Mouse (Mus musculus) intestine, embryonic 14.5 days (tissue): ENCODE results near the gene Arhgef38. TPM values are rescaled to one million over a fixed set of nuclear protein-coding genes. Genes with fewer than 3 reads are reported as not detected.

Experiments
- ATAC-seq: fragments of 200-750 bp; cut with Nextera tagmentation; replicated peaks from 2 replicates; pipeline ENCODE4 v1.8.0; 2017; ENCODE audit warnings: low read depth, moderate number of reproducible peaks, moderate TSS enrichment, moderate library complexity; ENCODE audit not compliant: low FRiP score, low TSS enrichment
- DNase-seq: peaks from one replicate; pipeline ENCODE4 v3.0.0-alpha.2; 2018; ENCODE audit warnings: low spot score
- H3K27ac ChIP-seq: fragments of 300-500 bp; sonication (generic); 2 replicates; pipeline ENCODE4 v1.5.1; 2014; ENCODE audit warnings: low read depth, mild to moderate bottlenecking, control low read depth
- H3K27me3 ChIP-seq: fragments of 300-500 bp; sonication (generic); replicated peaks from 2 replicates; pipeline ENCODE4 v1.6.1; 2014; ENCODE audit warnings: low read length, control low read depth; ENCODE audit not compliant: control insufficient read depth, insufficient read depth
- H3K36me3 ChIP-seq: fragments of 300-500 bp; sonication (generic); 2 replicates; pipeline ENCODE4 v1.6.1; 2014; ENCODE audit warnings: low read length, control low read depth; ENCODE audit not compliant: control insufficient read depth, insufficient read depth
- H3K4me1 ChIP-seq: fragments of 300-500 bp; sonication (generic); replicated peaks from 2 replicates; pipeline ENCODE4 v1.6.1; 2014; ENCODE audit warnings: low read length, control low read depth, mixed read lengths; ENCODE audit not compliant: control insufficient read depth, insufficient read depth
- H3K4me2 ChIP-seq: fragments of 300-500 bp; sonication (generic); 2 replicates; pipeline ENCODE4 v1.6.1; 2014; ENCODE audit warnings: low read length
- H3K4me3 ChIP-seq: fragments of 300-500 bp; sonication (generic); 2 replicates; pipeline ENCODE4 v1.5.1; 2014; ENCODE audit warnings: low read depth, low read length, control low read depth, mixed read lengths
- H3K9ac ChIP-seq: fragments of 300-500 bp; sonication (generic); 2 replicates; pipeline ENCODE4 v1.6.1; 2014; ENCODE audit warnings: mild to moderate bottlenecking, low read length
- H3K9me3 ChIP-seq: fragments of 300-500 bp; sonication (generic); 2 replicates; pipeline ENCODE4 v1.6.1; 2016; ENCODE audit warnings: low read length, control low read depth; ENCODE audit not compliant: control insufficient read depth
- WGBS: fragments of 180-500 bp; shearing (Covaris S2); extraction: QIAGEN DNeasy Blood & Tissue Kit; methylation state at CpG from one replicate; pipeline ENCODE4 v1.1.7; 2014; 5-methylcytosine and 5-hydroxymethylcytosine counted together
- polyA plus RNA-seq: library from polyadenylated mRNA; unstranded; fragments of >200 nt; fragmentation: Nextera tagmentation; extraction: Ambion mirVana; gene quantifications from 2 replicates; pipeline ENCODE4 v1.2.1, GENCODE M21; 2014

Arhgef38 gene
- 2.5 and 3.3 TPM in 2 replicates for polyA plus RNA-seq

DNA sequence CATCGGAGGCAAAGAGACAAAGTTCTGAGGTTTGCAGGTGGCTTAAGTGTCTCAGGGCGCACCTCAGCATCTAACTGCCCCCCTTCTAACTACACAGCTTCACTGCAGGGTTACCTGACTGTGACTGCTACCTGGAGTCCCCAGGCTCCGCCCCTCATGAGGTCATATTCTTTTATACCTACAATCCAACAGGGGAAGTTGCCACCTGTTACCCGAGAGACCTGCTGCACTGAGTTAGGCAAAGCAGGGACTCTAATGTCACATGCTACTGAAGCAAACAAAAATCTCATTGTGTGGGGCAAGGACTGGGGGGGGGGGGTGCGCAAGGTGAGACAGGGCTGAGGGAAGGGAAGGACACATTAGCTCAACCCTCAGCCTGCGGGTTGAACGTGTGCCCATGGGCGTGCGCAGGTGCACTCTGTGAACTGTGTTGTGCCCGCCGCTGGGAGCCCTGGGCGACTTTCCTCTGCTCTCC, at the start of gene Arhgef38:
Arhgef38 (minus strand) TSS at position 129 of the 475 bp plus-strand sequence.
- H3K36me3 ChIP-seq, result no peaks in the 10 kb centered on the region
- H3K9me3 ChIP-seq, result no peaks in the 10 kb centered on the region
- peak; percentile 88 for ATAC-seq
- WGBS, result 49% methylated on average over 11 of the region's 12 CpGs
- H3K27me3 ChIP-seq, result no peaks in the 10 kb centered on the region
- no peak within 1 kb of the TSS for H3K27ac ChIP-seq
- peak within 1 kb of the TSS; percentile 14 for H3K4me2 ChIP-seq
- peak; percentile 59 for DNase-seq
- H3K9ac ChIP-seq, result no peak within 1 kb of the TSS
- no peaks in the 10 kb centered on the region for H3K4me1 ChIP-seq
- peak within 1 kb of the TSS; percentile 13; the same call in 1 of the 2 replicates for H3K4me3 ChIP-seq

DNA sequence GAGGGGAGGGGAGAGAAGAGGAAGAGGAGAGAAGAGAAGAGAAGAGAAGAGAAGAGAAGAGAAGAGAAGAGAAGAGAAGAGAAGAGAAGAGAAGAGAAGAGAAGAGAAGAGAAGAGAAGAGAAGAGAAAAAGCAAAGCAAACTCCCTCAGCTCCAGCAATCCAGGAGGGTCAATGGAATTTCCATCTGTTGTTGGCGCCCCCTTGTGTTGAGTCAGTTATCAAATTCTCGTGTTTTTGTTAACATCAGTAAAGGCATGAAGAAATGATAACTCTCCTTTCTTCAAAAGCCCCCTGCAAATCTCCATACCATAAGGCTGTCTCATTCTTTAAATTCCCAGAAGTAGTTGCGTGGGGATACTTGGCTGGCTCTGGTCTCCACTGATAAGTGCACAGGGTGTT, 37.1 kb upstream of the Arhgef38 start:
- no peaks in the 10 kb centered on the region for H3K27me3 ChIP-seq
- H3K36me3 ChIP-seq, result no peaks in the 10 kb centered on the region
- 11% methylated on average over 3 of the region's 3 CpGs for WGBS
- H3K4me1 ChIP-seq, result no peaks in the 10 kb centered on the region
- H3K27ac ChIP-seq, result no peak overlapping the region
- H3K9ac ChIP-seq, result no peak overlapping the region
- DNase-seq (peak; percentile 82), ATAC-seq (no peak)
- no peaks in the 10 kb centered on the region for H3K9me3 ChIP-seq
- H3K4me3 ChIP-seq, result no peak overlapping the region
- no peak overlapping the region for H3K4me2 ChIP-seq

DNA sequence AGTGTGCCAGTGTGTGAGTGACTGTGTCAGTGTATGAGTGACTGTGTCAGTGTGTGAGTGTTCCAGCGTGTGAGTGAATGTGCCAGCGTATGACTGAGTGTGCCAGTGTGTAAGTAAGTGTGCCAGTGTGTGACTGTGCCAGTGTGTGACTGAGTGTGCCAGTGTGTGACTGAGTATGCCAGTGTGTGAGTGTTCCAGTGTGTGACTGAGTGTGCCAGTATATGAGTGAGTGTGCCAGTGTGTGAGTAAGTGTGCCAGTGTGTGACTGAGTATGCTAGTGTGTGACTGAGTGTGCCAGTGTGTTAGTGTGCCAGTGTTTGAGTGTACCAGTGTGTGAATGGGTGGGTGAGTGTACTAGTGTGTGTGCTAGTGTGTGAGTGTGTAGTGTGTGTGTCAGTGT, 24.1 kb upstream of the Arhgef38 start:
- Histone ChIP-seq H3K27ac (no peak overlapping the region), H3K4me2 (no peak overlapping the region), H3K4me1 (no peaks in the 10 kb centered on the region), H3K9me3 (no peaks in the 10 kb centered on the region), H3K4me3 (no peak overlapping the region), H3K27me3 (no peaks in the 10 kb centered on the region), H3K36me3 (no peaks in the 10 kb centered on the region), H3K9ac (no peak overlapping the region)
- whole genome bisulfite sequencing, result 91% methylated on average over 2 of the region's 2 CpGs
- DNase-seq (no peak), ATAC-seq (no peak)

DNA sequence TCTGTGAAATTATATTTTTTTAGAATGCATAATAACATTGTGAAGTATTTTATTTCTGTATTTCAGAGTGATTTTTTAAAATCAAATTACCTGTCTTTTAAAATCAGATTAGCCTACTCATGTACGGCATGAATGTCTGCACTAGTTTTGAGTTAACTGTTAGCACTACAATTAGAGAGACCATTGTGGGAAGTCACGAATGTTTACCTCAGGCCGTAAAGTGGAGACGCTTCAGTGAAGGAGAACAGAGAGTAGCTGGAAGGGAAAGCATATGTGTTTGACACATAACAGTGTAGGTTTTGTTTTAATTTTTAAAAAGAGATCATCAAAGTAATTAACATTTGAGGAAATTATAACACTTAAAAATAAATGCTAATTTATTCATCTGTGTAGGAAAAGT, 21.1 kb upstream of the Arhgef38 start:
- Histone ChIP-seq H3K4me3 (no peak overlapping the region), H3K4me2 (no peak overlapping the region), H3K4me1 (no peaks in the 10 kb centered on the region), H3K9ac (no peak overlapping the region), H3K9me3 (no peaks in the 10 kb centered on the region), H3K27me3 (no peaks in the 10 kb centered on the region), H3K36me3 (no peaks in the 10 kb centered on the region), H3K27ac (no peak overlapping the region)
- WGBS, result 47% methylated on average over 4 of the region's 4 CpGs
- ATAC-seq (no peak), DNase-seq (no peak)

DNA sequence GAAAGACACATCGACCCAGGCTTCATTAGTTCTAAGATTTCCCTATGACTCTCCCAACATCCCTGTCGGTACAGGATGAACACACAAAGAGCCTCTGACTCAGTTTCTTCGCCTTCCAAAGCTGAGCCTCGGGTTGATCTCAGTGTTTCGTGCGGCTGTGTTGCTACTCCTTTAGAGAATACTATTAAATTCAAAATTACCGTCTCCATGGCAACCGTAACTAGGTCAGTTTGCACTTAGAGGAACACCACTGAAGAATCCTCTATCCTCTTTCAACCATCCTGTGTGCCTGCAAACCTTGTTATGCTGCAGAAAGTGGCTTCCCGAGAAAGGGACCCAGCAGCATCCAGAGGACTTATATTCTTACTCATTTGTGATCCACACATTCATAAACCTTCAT, 9.3 kb upstream of the Arhgef38 start:
- Histone ChIP-seq H3K9ac (no peak overlapping the region), H3K9me3 (no peaks in the 10 kb centered on the region), H3K4me1 (no peaks in the 10 kb centered on the region), H3K4me3 (no peak overlapping the region), H3K4me2 (no peak overlapping the region), H3K36me3 (no peaks in the 10 kb centered on the region), H3K27me3 (no peaks in the 10 kb centered on the region), H3K27ac (no peak overlapping the region)
- DNase-seq, result no peak
- no peak for ATAC-seq
- 87% methylated on average over 9 of the region's 9 CpGs for WGBS

DNA sequence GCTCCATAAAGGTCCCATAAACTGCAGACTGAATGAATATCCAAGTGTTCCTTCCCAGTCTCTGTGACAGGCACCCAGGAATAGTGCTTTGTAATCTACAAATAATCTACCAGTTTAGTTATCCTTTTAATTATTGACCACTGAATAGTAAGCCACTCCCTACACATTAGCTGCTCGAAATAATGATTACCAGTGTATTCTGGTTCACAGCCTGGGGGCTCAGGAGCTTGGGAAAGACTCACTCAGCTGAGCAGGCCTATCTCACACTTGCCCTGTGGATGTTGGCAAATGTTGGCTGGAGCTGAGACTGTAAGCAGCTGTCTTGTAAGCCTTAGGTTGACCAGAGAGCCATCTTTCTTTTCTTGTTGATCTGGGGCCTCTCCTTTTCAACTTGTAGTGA, 7.2 kb upstream of the Arhgef38 start:
- 74% methylated on average over 1 of the region's 1 CpGs for WGBS
- no peak overlapping the region for H3K9ac ChIP-seq
- H3K4me1 ChIP-seq, result no peaks in the 10 kb centered on the region
- no peaks in the 10 kb centered on the region for H3K27me3 ChIP-seq
- no peak for DNase-seq
- no peak overlapping the region for H3K4me2 ChIP-seq
- ATAC-seq, result no peak
- no peaks in the 10 kb centered on the region for H3K36me3 ChIP-seq
- H3K4me3 ChIP-seq, result no peak overlapping the region
- no peaks in the 10 kb centered on the region for H3K9me3 ChIP-seq
- no peak overlapping the region for H3K27ac ChIP-seq

DNA sequence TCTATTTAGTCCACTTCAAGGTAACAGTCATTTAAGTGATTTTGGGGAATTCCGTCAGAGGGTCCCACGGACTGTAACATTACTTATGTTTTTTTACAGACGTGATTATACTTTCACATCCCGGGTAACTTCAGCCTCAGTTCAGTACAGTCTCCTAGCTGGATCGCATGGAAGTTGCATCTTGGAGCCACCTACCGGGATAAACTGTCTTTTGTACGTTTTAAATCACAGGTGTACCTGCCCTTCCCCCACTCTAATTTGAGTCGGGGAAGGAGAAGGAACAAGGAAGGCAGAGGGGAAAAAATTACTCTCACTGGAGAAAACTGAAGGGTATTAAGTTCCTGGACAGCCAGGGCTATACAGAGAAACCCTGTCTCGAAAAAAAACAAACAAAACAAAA, 756 bp downstream of the Arhgef38 start:
- H3K9me3 ChIP-seq, result no peaks in the 10 kb centered on the region
- peak overlapping the region; percentile 14 for H3K4me2 ChIP-seq
- H3K4me1 ChIP-seq, result no peaks in the 10 kb centered on the region
- WGBS, result 57% methylated on average over 9 of the region's 9 CpGs
- H3K27me3 ChIP-seq, result no peaks in the 10 kb centered on the region
- no peak for ATAC-seq
- H3K4me3 ChIP-seq, result peak overlapping the region; percentile 13; the same call in 1 of the 2 replicates
- H3K9ac ChIP-seq, result no peak overlapping the region
- DNase-seq, result no peak
- no peaks in the 10 kb centered on the region for H3K36me3 ChIP-seq
- no peak overlapping the region for H3K27ac ChIP-seq

DNA sequence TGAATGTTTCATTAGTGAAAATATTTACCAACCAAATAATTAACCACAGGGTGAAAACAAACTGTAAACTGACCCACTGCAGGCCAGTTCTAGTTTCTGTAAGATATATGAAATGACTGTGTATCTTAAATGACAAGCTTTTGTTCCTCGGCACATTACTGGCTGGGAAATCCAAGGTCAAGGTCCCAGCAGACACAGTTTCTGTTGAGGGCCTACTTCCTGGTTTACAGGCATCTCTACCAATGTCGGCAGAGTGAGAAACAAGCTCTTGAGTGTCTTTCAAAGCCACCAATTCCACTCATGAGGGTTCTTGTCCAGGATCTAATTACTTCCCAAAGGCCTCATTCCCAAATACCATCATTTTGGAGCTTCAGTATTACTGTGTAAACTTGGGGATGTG, 4.3 kb downstream of the Arhgef38 start:
- H3K4me2 ChIP-seq, result no peak overlapping the region
- ATAC-seq, result no peak
- WGBS, result 45% methylated on average over 2 of the region's 2 CpGs

DNA sequence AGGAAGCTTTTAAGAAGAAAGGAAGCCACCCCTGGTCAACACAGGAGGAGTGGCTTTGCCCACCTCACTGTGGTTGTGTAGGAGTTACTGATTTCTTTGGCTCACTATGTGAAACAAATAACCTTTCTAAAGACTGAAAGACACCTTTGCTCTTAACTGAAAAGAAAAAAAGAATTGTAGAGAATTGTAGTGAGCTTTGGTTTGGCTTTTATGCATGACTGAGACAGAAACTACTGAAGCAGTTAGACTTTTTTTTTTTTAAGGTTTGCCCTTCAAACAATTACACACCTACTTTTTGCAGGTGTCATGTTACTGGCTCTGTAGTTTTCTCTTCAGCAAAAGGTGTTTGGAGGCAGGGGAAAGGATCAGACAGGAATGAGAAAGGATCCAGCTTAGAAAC, 5.2 kb downstream of the Arhgef38 start:
- no peak for ATAC-seq
- H3K4me2 ChIP-seq, result no peak overlapping the region
- no peaks in the 10 kb centered on the region for H3K36me3 ChIP-seq
- H3K4me1 ChIP-seq, result no peaks in the 10 kb centered on the region
- no peaks in the 10 kb centered on the region for H3K27me3 ChIP-seq
- H3K4me3 ChIP-seq, result no peak overlapping the region
- no peak for DNase-seq
- H3K27ac ChIP-seq, result no peak overlapping the region
- no peak overlapping the region for H3K9ac ChIP-seq
- no peaks in the 10 kb centered on the region for H3K9me3 ChIP-seq

More for the DNA sequence above, 4.3 kb downstream of the Arhgef38 start:
- Histone ChIP-seq H3K27me3 (no peaks in the 10 kb centered on the region), H3K36me3 (no peaks in the 10 kb centered on the region), H3K9ac (no peak overlapping the region), H3K27ac (no peak overlapping the region), H3K9me3 (no peaks in the 10 kb centered on the region), H3K4me3 (no peak overlapping the region), H3K4me1 (no peaks in the 10 kb centered on the region)
- no peak for DNase-seq
